Comparison of ENCODE assay signal across 25 mouse cellular contexts in genomic region chr17:75538431-75538830, GRCm38 (mm10). TPM values are rescaled to one million over a fixed set of nuclear protein-coding genes. Genes with fewer than 3 reads are reported as not detected.
DNase-seq lines count a peak whose midpoint lies in the region; ATAC-seq and TF ChIP-seq lines count a peak whose summit lies in the region.
"Had no signal": no experiment of that assay in that cellular context is flagged by ENCODE, and none has a peak within 500 bp of the region (broad histone marks: within the 10 kb centered on the region; RNA-seq: fewer than 3 reads in every experiment).

No protein-coding gene starts in this region.

- H3K4me1 ChIP-seq in liver, embryonic 15.5 days (replicated peaks): peaks cover 3% of the 10 kb centered on the region; the same call in 1 of the 2 replicates
- H3K4me1 ChIP-seq in liver, embryonic 12.5 days: peaks cover 13% of the 10 kb centered on the region
- H3K4me1 ChIP-seq in lung, embryonic 16.5 days (replicated peaks; ENCODE audit: control insufficient read depth, insufficient read depth, low read length): peaks cover 4% of the 10 kb centered on the region; the same call in 1 of the 2 replicates
- no peaks in the 10 kb centered on the region for H3K4me1 ChIP-seq in stomach, embryonic 15.5 days
- H3K4me1 ChIP-seq: forebrain, embryonic 10.5 days; forebrain, embryonic 13.5 days had no signal

- no peak for TF ChIP-seq CTCF in layer of hippocampus, adult 2 months (conservative IDR thresholded peaks at IDR 0.05)

- ATAC-seq in liver, embryonic 15.5 days (ENCODE audit: insufficient read depth): no peak
- no peak for ATAC-seq in liver, embryonic 12.5 days
- ATAC-seq in lung, embryonic 16.5 days (ENCODE audit: low read depth): no peak
- no peak for ATAC-seq in stomach, embryonic 15.5 days (ENCODE audit: insufficient read depth, low FRiP score, low read depth)
- ATAC-seq: activated CD4-positive, CD25-positive, alpha-beta regulatory T cell, adult 4 months; forebrain, embryonic 13.5 days; forebrain, embryonic 16.5 days; hindbrain, embryonic 16.5 days had no signal

- H3K4me3 ChIP-seq in liver, embryonic 15.5 days (replicated peaks): no peak overlapping the region
- no peak overlapping the region for H3K4me3 ChIP-seq in liver, embryonic 12.5 days
- H3K4me3 ChIP-seq in lung, embryonic 16.5 days (ENCODE audit: low read length): no peak overlapping the region
- no peak overlapping the region for H3K4me3 ChIP-seq in stomach, embryonic 15.5 days (replicated peaks)
- H3K4me3 ChIP-seq in layer of hippocampus, adult 2 months: no peak overlapping the region
- H3K4me3 ChIP-seq: forebrain, embryonic 10.5 days; forebrain, embryonic 13.5 days; heart, embryonic 15.5 days; hindbrain, embryonic 10.5 days; hindbrain, embryonic 13.5 days had no signal

- H3K9ac ChIP-seq in liver, embryonic 15.5 days: no peak overlapping the region
- H3K9ac ChIP-seq in liver, embryonic 12.5 days: no peak overlapping the region
- H3K9ac ChIP-seq in lung, embryonic 16.5 days (ENCODE audit: low read length): no peak overlapping the region
- H3K9ac ChIP-seq in stomach, embryonic 15.5 days: no peak overlapping the region
- H3K9ac ChIP-seq: forebrain, embryonic 13.5 days; heart, embryonic 15.5 days; hindbrain, embryonic 13.5 days had no signal

- DNase-seq in lung, adult 18-20 months: no peak
- no peak for DNase-seq in kidney, adult 18-20 months
- DNase-seq in layer of hippocampus, adult 2 months (ENCODE audit: low spot score in 2 of 2): no peak
- DNase-seq: adrenal gland, adult 8-10 months; adrenal gland, postnatal 25 days; cerebellum, adult 11-12 months; cerebellum, adult 8-10 months; cerebellum, postnatal 14 days; gastrocnemius, postnatal 10 days; gastrocnemius, postnatal 36 days; heart, postnatal 10 days; heart, postnatal 36 days had no signal

- H3K27me3 ChIP-seq in liver, embryonic 15.5 days: no peaks in the 10 kb centered on the region
- H3K27me3 ChIP-seq in liver, embryonic 12.5 days (replicated peaks): no peaks in the 10 kb centered on the region
- no peaks in the 10 kb centered on the region for H3K27me3 ChIP-seq in lung, embryonic 16.5 days (ENCODE audit: control insufficient read depth, insufficient read depth, low read depth, low read length)
- no peaks in the 10 kb centered on the region for H3K27me3 ChIP-seq in stomach, embryonic 15.5 days (replicated peaks)
- H3K27me3 ChIP-seq: forebrain, embryonic 13.5 days; heart, embryonic 15.5 days; hindbrain, embryonic 13.5 days had no signal

- no peaks in the 10 kb centered on the region for H3K9me3 ChIP-seq in liver, embryonic 15.5 days (replicated peaks)
- no peaks in the 10 kb centered on the region for H3K9me3 ChIP-seq in liver, embryonic 12.5 days (replicated peaks)
- no peaks in the 10 kb centered on the region for H3K9me3 ChIP-seq in lung, embryonic 16.5 days (ENCODE audit: control insufficient read depth, low read length)
- H3K9me3 ChIP-seq in stomach, embryonic 15.5 days: no peaks in the 10 kb centered on the region
- H3K9me3 ChIP-seq: forebrain, embryonic 10.5 days; forebrain, embryonic 13.5 days; heart, embryonic 15.5 days; hindbrain, embryonic 10.5 days; hindbrain, embryonic 13.5 days had no signal

- H3K27ac ChIP-seq in liver, embryonic 15.5 days (replicated peaks): 0 out of 2 replicates have a peak overlapping the region, but pooled peaks have one; percentile 5
- no peak overlapping the region for H3K27ac ChIP-seq in liver, embryonic 12.5 days
- H3K27ac ChIP-seq in lung, embryonic 16.5 days (ENCODE audit: low read length): peak overlapping the region; percentile 51
- H3K27ac ChIP-seq in stomach, embryonic 15.5 days: peak overlapping the region; percentile 51
- H3K27ac ChIP-seq in layer of hippocampus, adult 2 months: no peak overlapping the region
- H3K27ac ChIP-seq: forebrain, embryonic 10.5 days; forebrain, embryonic 13.5 days; heart, embryonic 15.5 days; hindbrain, embryonic 10.5 days; hindbrain, embryonic 13.5 days had no signal

- WGBS in liver, embryonic 15.5 days (ENCODE audit: insufficient replicate concordance): 74% methylated on average over 12 of the region's 12 CpGs
- WGBS in liver, embryonic 12.5 days (ENCODE audit: insufficient replicate concordance): 74% methylated on average over 12 of the region's 12 CpGs
- 62% methylated on average over 12 of the region's 12 CpGs for WGBS in lung, embryonic 16.5 days
- WGBS in stomach, embryonic 15.5 days: 73% methylated on average over 12 of the region's 12 CpGs

- peaks cover 38% of the 10 kb centered on the region for H3K36me3 ChIP-seq in liver, embryonic 15.5 days (replicated peaks)
- peaks cover 64% of the 10 kb centered on the region for H3K36me3 ChIP-seq in liver, embryonic 12.5 days
- H3K36me3 ChIP-seq in lung, embryonic 16.5 days (ENCODE audit: control insufficient read depth, insufficient read depth, low read length): peaks cover 7% of the 10 kb centered on the region; the same call in 1 of the 2 replicates
- H3K36me3 ChIP-seq in stomach, embryonic 15.5 days: peaks cover 6% of the 10 kb centered on the region; the same call in 1 of the 2 replicates

- no peak overlapping the region for H3K4me2 ChIP-seq in liver, embryonic 15.5 days
- H3K4me2 ChIP-seq in liver, embryonic 12.5 days: no peak overlapping the region
- no peak overlapping the region for H3K4me2 ChIP-seq in lung, embryonic 16.5 days (ENCODE audit: low read depth, low read length)
- H3K4me2 ChIP-seq in stomach, embryonic 15.5 days: no peak overlapping the region
- H3K4me2 ChIP-seq: forebrain, embryonic 13.5 days; heart, embryonic 11.5 days; heart, embryonic 15.5 days; hindbrain, embryonic 13.5 days had no signal

RNA-seq across cellular contexts. Expression of gene Fam98a, which starts 13.3 kb away (rescaled TPM):
- 14.5 and 14.8 TPM in 2 replicates for polyA plus RNA-seq in liver, embryonic 15.5 days (2015; fragmentation: Nextera tagmentation; extraction: Ambion mirVana)
- polyA plus RNA-seq in liver, embryonic 12.5 days (2016; fragmentation: Nextera tagmentation; extraction: Ambion mirVana): 25.2 and 27.9 TPM in 2 replicates
- 19.6 and 21.1 TPM in 2 replicates for polyA plus RNA-seq in lung, embryonic 16.5 days (2015; fragmentation: Nextera tagmentation; extraction: Ambion mirVana)
- 26.6 and 28.7 TPM in 2 replicates for polyA plus RNA-seq in stomach, embryonic 15.5 days (2015; fragmentation: Nextera tagmentation; extraction: Ambion mirVana)
- 10 to 100 TPM; 39.4 to 44.9 TPM for total RNA-seq in layer of hippocampus, adult 2 months (2021)

Comparison
In these comparisons a context has a peak if more than half of its experiments do, and no peak if none do; other contexts are left out.
1. H3K27ac ChIP-seq: peak in liver, embryonic 15.5 days (single experiment), lung, embryonic 16.5 days (single experiment) and stomach, embryonic 15.5 days (single experiment); none in liver, embryonic 12.5 days (single experiment) and layer of hippocampus, adult 2 months (single experiment).